Mouse (Mus musculus) stomach, embryonic 14.5 days (tissue): ENCODE data around the gene Myo15b. TPM values are rescaled to one million over a fixed set of nuclear protein-coding genes. Genes with fewer than 3 reads are reported as not detected.

Experiments
- ATAC-seq: fragments of 200-750 bp; cut with Nextera tagmentation; 2 replicates; pipeline ENCODE4 v1.8.0; 2017; ENCODE audit warnings: low read depth, moderate TSS enrichment; ENCODE audit not compliant: insufficient number of reproducible peaks, insufficient read depth, low FRiP score
- H3K27ac ChIP-seq: fragments of 300-500 bp; sonication (generic); 2 replicates; pipeline ENCODE4 v1.5.1; 2014; ENCODE audit warnings: mild to moderate bottlenecking, low read length, moderate library complexity, mixed read lengths
- H3K27me3 ChIP-seq: fragments of 300-500 bp; sonication (generic); 2 replicates; pipeline ENCODE4 v1.6.1; 2014; ENCODE audit warnings: low read length, control low read depth, mixed read lengths; ENCODE audit not compliant: control insufficient read depth, insufficient read depth
- H3K36me3 ChIP-seq: fragments of 300-500 bp; sonication (generic); 2 replicates; pipeline ENCODE4 v1.6.1; 2014; ENCODE audit warnings: mild to moderate bottlenecking, control low read depth, low read length, moderate library complexity, mixed read lengths; ENCODE audit not compliant: control insufficient read depth, insufficient read depth
- H3K4me1 ChIP-seq: fragments of 300-500 bp; sonication (generic); 2 replicates; pipeline ENCODE4 v1.6.1; 2014; ENCODE audit warnings: low read length, control low read depth, mixed read lengths; ENCODE audit not compliant: control insufficient read depth, insufficient read depth
- H3K4me2 ChIP-seq: fragments of 300-500 bp; sonication (generic); replicated peaks from 2 replicates; pipeline ENCODE4 v1.6.1; 2014; ENCODE audit warnings: low read depth, low read length, control low read depth
- H3K4me3 ChIP-seq: fragments of 300-500 bp; sonication (generic); 2 replicates; pipeline ENCODE4 v1.5.1; 2014; ENCODE audit warnings: low read depth, low read length, control low read depth
- H3K9ac ChIP-seq: fragments of 300-500 bp; sonication (generic); replicated peaks from 2 replicates; pipeline ENCODE4 v1.6.1; 2014; ENCODE audit warnings: low read depth, mild to moderate bottlenecking, control low read depth, low read length, moderate library complexity, mixed read lengths
- H3K9me3 ChIP-seq: fragments of 300-500 bp; sonication (generic); 2 replicates; pipeline ENCODE4 v1.6.1; 2016; ENCODE audit warnings: low read depth, low read length, control low read depth; ENCODE audit not compliant: control insufficient read depth
- WGBS: fragments of 180-500 bp; shearing (Covaris S2); extraction: QIAGEN DNeasy Blood & Tissue Kit; methylation state at CpG from one replicate; pipeline ENCODE4 v1.1.7; 2014; 5-methylcytosine and 5-hydroxymethylcytosine counted together
- polyA plus RNA-seq: library from polyadenylated mRNA; unstranded; fragments of >200 nt; fragmentation: Nextera tagmentation; extraction: Ambion mirVana; gene quantifications from 2 replicates; pipeline ENCODE4 v1.2.1, GENCODE M21; 2014

The Myo15b gene
- polyA plus RNA-seq, 1 experiment from 2014 or later, result 3.1 TPM

DNA sequence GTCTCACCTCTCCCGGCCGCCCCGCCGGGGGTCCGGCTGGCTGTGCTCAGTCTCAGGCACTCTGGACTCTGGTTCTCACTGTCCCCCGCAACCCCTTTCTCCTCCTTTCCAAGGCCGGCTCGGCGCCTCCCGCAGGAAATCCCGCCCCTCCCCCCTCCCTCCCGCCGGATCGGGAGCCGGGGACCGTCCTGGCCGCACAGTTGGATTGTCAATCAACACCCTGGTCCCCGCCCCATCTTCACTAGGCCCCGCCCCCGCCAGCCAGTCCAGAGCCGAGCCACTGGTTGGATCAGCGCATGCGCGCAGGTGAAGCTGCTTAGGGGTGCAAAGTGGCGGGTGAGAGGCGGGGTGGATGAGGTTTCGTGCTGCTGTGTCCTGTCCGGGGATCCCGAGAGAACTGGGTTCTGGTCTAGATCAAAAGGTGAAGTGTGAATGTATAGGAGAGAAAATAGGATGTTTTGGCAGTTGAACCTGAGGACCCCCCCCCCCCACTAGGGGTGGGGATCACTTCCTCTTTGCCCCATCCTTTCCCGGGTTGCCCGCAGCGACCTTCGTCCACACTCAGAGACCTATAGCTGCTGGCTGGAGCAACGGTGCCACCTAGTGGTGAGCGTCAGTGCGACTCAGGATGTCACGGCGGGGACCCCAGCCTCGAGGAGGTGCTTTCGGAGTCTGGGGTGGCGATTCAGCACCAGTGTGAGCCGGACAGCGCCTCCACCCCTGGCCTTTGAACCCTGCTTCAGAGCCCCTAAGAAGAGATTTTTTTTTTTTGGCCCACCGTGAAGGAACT lies 44.5 kb upstream of the Myo15b start, which contains the start of gene Caskin2:
TSS of gene Caskin2 (minus strand) at position 133 of the 790 bp plus-strand sequence.
- peaks cover 44% of the 10 kb centered on the region for H3K4me1 ChIP-seq
- peak within 1 kb of the TSS; percentile 74; the same call in 1 of the 2 replicates for H3K27ac ChIP-seq
- no peaks in the 10 kb centered on the region for H3K9me3 ChIP-seq
- H3K27me3 ChIP-seq, result no peaks in the 10 kb centered on the region
- peak within 1 kb of the TSS; percentile 94 for H3K4me2 ChIP-seq
- ATAC-seq, result peak; percentile 90
- peaks cover 10% of the 10 kb centered on the region; the same call in 1 of the 2 replicates for H3K36me3 ChIP-seq
- peak within 1 kb of the TSS; percentile 66 for H3K9ac ChIP-seq
- WGBS, result under 1% methylated on average over 43 of the region's 44 CpGs
- H3K4me3 ChIP-seq, result peak within 1 kb of the TSS; percentile 92

DNA sequence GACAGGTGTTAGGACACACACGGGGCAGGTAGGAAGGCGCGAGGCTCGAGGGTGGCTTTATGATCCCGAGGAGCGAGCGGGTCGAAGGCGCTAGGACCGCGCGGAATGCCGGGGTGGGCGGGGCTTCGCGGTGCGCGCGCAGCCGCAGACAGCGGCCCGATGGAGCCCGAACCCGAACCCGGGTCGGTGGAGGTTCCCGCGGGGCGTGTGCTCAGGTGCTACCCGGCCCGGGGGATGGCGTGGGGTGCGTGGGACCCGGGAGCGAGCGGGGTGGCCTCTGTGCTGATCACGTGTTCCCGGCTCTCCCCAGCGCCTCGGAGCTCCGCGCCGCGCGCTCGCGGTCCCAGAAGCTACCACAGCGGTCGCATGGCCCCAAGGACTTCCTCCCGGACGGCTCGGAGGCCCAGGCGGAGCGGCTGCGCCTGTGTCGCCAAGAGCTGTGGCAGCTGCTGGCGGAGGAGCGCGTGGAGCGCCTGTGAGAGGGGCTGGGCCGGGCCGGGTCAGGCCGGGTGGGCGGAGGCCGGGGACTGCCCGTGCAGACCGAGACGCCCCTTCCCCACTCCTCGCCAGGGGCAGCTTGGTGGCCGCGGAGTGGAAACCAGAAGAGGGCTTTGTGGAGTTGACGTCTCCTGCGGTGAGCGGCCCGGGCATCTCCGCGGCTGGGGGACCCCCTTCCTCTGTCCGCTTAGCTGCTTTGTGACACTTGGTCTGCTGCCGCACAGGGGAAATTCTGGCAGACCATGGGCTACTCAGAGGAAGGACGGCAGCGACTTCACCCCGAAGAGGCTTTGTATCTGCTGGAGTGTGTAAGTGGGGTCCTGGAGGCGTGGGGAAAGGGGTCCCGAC lies 43.4 kb upstream of the Myo15b start, which contains the start of gene Tsen54:
TSS of gene Tsen54 (plus strand) at position 120 of the 846 bp plus-strand sequence.
- H3K9ac ChIP-seq, result peak within 1 kb of the TSS; percentile 73
- H3K27me3 ChIP-seq, result no peaks in the 10 kb centered on the region
- H3K4me3 ChIP-seq, result peak within 1 kb of the TSS; percentile 92
- peak; percentile 60 for ATAC-seq
- WGBS, result under 1% methylated on average over 84 of the region's 84 CpGs
- peaks cover 13% of the 10 kb centered on the region for H3K36me3 ChIP-seq
- H3K27ac ChIP-seq, result peak within 1 kb of the TSS; percentile 67
- H3K9me3 ChIP-seq, result no peaks in the 10 kb centered on the region
- H3K4me2 ChIP-seq, result peak within 1 kb of the TSS; percentile 94
- H3K4me1 ChIP-seq, result peaks cover 32% of the 10 kb centered on the region

DNA sequence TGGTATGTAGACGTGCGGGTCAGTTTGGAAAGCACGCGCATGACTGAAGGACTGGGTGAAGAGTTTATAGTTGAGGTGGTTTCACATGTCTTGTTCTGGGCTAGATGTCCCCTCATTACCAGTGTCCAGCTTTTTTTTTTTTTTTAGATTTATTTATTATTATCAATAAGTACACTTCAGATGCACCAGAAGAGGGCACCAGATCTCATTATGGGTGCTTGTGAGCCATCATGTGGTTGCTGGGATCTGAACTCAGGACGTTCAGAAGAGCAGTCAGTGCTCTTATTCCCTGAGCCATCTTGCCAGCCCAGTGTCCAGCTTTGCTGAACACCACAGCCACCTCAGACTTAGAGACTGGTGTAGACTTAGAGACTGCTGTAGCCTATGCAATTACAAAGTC lies 40.9 kb upstream of the Myo15b start:
- Histone ChIP-seq H3K27me3 (no peaks in the 10 kb centered on the region), H3K4me2 (no peak overlapping the region), H3K9ac (no peak overlapping the region), H3K4me1 (peaks cover 10% of the 10 kb centered on the region), H3K27ac (no peak overlapping the region), H3K36me3 (peaks cover 24% of the 10 kb centered on the region), H3K4me3 (no peak overlapping the region), H3K9me3 (no peaks in the 10 kb centered on the region)
- 87% methylated on average over 5 of the region's 5 CpGs for WGBS
- ATAC-seq, result no peak

DNA sequence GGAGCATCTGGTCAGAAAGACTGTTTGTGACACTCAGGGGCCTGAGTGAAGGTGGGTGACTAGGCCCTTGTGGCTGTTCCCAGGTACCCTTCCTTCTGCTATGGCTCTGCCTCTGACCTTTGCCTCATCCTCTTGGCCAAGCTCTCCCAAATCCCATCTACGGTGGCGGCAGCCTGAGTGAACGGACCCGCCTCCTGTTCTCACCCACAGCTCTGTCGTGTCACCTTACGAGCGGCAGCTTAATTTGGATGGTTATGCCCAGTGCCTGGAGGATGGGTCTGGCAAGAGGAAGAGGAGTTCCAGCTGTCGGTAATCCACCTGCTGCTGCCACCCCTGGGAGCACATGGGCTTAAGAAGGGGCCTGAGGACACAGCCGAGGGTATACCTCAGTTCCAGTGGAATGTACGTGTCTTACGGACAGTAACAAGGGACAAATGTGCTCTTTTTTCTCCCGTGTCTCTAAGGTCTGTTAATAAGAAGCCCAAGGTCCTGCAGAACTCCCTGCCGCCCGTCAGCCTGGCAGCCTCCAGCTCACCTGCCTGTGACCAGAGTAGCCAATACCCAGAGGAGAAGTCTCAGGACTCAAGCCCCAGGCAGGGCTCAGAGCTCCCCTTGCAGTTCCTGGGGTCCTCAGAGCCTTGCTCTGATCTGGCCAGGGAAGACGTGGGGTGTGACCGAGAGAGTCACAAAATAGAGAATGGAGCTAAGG lies 38.1 kb upstream of the Myo15b start:
- no peak overlapping the region for H3K27ac ChIP-seq
- ATAC-seq, result no peak
- no peak overlapping the region for H3K4me3 ChIP-seq
- H3K9ac ChIP-seq, result no peak overlapping the region
- 87% methylated on average over 16 of the region's 16 CpGs for WGBS
- H3K9me3 ChIP-seq, result no peaks in the 10 kb centered on the region
- no peak overlapping the region for H3K4me2 ChIP-seq
- H3K36me3 ChIP-seq, result peaks cover 24% of the 10 kb centered on the region
- no peaks in the 10 kb centered on the region for H3K27me3 ChIP-seq
- H3K4me1 ChIP-seq, result peaks cover 11% of the 10 kb centered on the region

DNA sequence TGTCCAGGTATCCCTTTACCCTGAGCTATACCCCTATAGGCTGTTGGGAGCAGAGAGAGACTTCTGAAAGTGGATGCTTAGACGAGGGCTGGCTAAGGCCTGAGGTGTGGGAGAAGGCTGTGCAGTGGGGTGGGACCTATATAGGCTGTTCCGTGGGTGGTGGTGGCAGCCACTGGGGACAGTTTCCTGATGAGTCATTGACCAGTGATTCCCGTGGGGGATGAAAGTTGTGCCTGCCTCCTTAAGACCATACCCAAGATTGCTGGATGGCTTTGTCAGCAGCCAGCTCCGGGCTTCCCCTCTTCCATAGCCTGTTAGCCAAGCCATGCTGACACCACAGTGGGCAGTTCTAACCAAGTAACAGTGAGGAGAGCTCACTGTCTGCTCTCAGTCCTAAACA lies 37.2 kb upstream of the Myo15b start:
- Histone ChIP-seq H3K27ac (no peak overlapping the region), H3K4me2 (no peak overlapping the region), H3K4me1 (peaks cover 4% of the 10 kb centered on the region), H3K4me3 (no peak overlapping the region), H3K36me3 (peaks cover 24% of the 10 kb centered on the region), H3K9me3 (no peaks in the 10 kb centered on the region), H3K9ac (no peak overlapping the region), H3K27me3 (no peaks in the 10 kb centered on the region)
- 81% methylated on average over 4 of the region's 4 CpGs for WGBS
- no peak for ATAC-seq

DNA sequence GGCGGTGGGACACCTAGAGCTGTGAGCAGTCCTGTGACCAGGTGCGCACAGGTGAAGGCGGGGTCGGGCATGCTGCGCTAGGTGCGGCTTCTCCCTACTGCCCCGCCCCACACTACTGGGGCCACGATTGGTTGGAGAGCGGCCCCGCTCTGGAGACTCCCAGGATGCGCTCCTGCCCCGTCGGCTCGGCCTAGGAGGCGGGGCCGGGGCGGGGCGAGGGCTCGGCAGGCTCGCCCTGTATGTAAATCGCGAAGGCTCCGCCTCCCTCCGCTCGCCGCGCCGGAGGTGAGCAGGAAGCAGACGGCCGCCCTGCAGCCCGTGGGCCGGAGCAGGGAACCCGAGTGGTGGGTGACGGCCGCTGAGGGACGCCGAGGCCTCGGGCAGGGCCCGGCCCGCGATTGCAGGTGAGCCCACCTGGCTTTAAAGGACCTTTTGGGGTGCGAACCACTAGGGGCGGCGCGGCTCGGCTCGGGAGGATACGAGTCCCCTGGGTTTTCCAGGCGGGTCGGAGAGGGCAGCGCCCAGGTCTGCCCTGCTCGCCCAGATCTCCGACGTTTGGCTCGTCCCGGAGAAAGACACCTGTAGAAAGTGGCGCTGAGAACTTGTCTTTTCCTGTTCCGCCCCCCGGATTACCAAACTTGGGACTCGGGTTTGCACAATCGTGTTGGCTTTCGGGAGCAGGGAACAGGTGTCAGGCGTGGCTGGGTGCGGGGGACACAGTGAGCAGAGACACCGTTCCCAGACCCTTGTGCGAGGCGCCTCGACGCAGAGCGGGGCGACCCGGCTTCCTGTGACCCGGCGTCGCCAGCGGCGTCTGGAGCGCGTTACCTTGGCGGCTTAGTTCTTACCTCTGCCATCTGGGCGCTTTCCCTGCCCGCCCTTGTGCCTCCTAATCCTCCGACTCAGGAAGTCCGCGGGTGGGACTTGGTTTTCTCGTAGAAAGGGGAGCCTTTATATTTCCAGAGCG lies 34.1 kb upstream of the Myo15b start, which contains the start of gene Llgl2:
TSS of gene Llgl2 (plus strand) at position 276 of the 967 bp plus-strand sequence.
- H3K4me3 ChIP-seq, result peak within 1 kb of the TSS; percentile 51
- H3K27ac ChIP-seq, result peak within 1 kb of the TSS; percentile 61
- peak within 1 kb of the TSS; percentile 51 for H3K9ac ChIP-seq
- under 1% methylated on average over 85 of the region's 87 CpGs for WGBS
- H3K9me3 ChIP-seq, result no peaks in the 10 kb centered on the region
- H3K36me3 ChIP-seq, result peaks cover 19% of the 10 kb centered on the region
- peak within 1 kb of the TSS; percentile 91 for H3K4me2 ChIP-seq
- no peaks in the 10 kb centered on the region for H3K27me3 ChIP-seq
- H3K4me1 ChIP-seq, result peaks cover 11% of the 10 kb centered on the region
- peak; percentile 97 for ATAC-seq

DNA sequence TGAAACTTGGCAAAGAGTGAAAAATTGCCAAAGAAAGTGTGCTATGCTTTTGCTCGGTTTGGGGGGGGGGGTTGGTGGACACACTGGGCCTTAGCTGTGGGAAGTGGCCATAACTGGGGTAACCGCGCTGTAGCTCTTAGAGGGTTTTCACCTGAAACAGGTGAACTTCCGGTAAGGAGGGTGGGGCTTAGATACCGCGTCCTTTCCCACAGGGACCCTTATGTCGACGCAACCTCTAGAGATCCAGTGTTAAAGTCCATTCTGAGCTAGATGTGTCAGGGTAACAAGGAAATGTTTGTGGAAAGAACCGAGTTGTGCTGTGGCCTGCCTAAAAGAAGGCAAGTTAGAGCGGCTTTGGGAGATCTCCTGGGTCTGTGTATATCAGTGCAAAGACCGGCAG lies 33.4 kb upstream of the Myo15b start:
- 15% methylated on average over 11 of the region's 11 CpGs for WGBS
- Histone ChIP-seq H3K4me1 (peaks cover 12% of the 10 kb centered on the region), H3K4me3 (peak overlapping the region; percentile 51), H3K27me3 (no peaks in the 10 kb centered on the region), H3K9ac (peak overlapping the region; percentile 51; the same call in 1 of the 2 replicates), H3K4me2 (peak overlapping the region; percentile 91), H3K27ac (peak overlapping the region; percentile 61), H3K36me3 (peaks cover 16% of the 10 kb centered on the region), H3K9me3 (no peaks in the 10 kb centered on the region)
- no peak for ATAC-seq
